19 mouse cellular contexts compared by ENCODE assay signal in genomic region chr8:85570466-85570865, GRCm38 (mm10). TPM values are rescaled to one million over a fixed set of nuclear protein-coding genes. Genes with fewer than 3 reads are reported as not detected.
DNase-seq lines count a peak whose midpoint lies in the region; ATAC-seq and TF ChIP-seq lines count a peak whose summit lies in the region.
"Had no signal": no experiment of that assay in that cellular context is flagged by ENCODE, and none has a peak within 500 bp of the region (broad histone marks: within the 10 kb centered on the region; RNA-seq: fewer than 3 reads in every experiment).

No protein-coding gene starts in this region.

- H3K9me3 ChIP-seq in MEL (replicated peaks; ENCODE audit: insufficient read depth, low read length) = no peaks in the 10 kb centered on the region
- no peaks in the 10 kb centered on the region for H3K9me3 ChIP-seq in midbrain, embryonic 13.5 days
- H3K9me3 ChIP-seq: embryonic facial prominence, embryonic 12.5 days; forebrain, embryonic 15.5 days; heart, embryonic 15.5 days; hindbrain, embryonic 15.5 days had no signal

- no peaks in the 10 kb centered on the region for H3K27me3 ChIP-seq in MEL (ENCODE audit: control insufficient read depth in 1 of 2, insufficient read depth in 2 of 2, low read length in 2 of 2)
- no peaks in the 10 kb centered on the region for H3K27me3 ChIP-seq in midbrain, embryonic 13.5 days
- H3K27me3 ChIP-seq: embryonic facial prominence, embryonic 12.5 days; forebrain, embryonic 15.5 days; heart, embryonic 15.5 days; hindbrain, embryonic 15.5 days had no signal

- peak overlapping the region; percentile 32 for H3K4me3 ChIP-seq in MEL (ENCODE audit: control insufficient read depth in 1 of 2, insufficient read depth in 1 of 2, low read depth in 2 of 2, low read length in 2 of 2)
- H3K4me3 ChIP-seq in midbrain, embryonic 13.5 days (replicated peaks) = no peak overlapping the region
- H3K4me3 ChIP-seq: embryonic facial prominence, embryonic 12.5 days; forebrain, embryonic 15.5 days; heart, adult 2 months; heart, embryonic 15.5 days; hindbrain, embryonic 15.5 days had no signal

- H3K4me2 ChIP-seq in midbrain, embryonic 13.5 days (replicated peaks) = no peak overlapping the region
- H3K4me2 ChIP-seq: embryonic facial prominence, embryonic 12.5 days; forebrain, embryonic 15.5 days; heart, embryonic 11.5 days; heart, embryonic 15.5 days; hindbrain, embryonic 15.5 days had no signal

- DNase-seq in MEL (ENCODE audit: low read depth, low spot score) = peak; percentile 91
- DNase-seq in frontal cortex, postnatal 36 days (ENCODE audit: low spot score in 2 of 2) = no peak
- no peak for DNase-seq in right cerebral cortex, postnatal 36 days (ENCODE audit: low spot score in 2 of 2)
- DNase-seq: adrenal gland, postnatal 10 days; cerebellum, adult 11 months; cerebellum, adult 8-10 months; cerebellum, postnatal 14 days; gastrocnemius, postnatal 10 days; heart, adult 2 months; heart, postnatal 14 days had no signal

- 88% methylated on average over 4 of the region's 4 CpGs for WGBS in midbrain, embryonic 13.5 days

- H3K79me2 ChIP-seq in MEL (ENCODE audit: control insufficient read depth, insufficient read depth, low read length, poor library complexity) = no peaks in the 10 kb centered on the region

- TF ChIP-seq CTCF in MEL (IDR thresholded peaks at IDR 0.05 in 2 of 3, conservative IDR thresholded peaks at IDR 0.05 in 1 of 3; ENCODE audit: control insufficient read depth in 1 of 3, insufficient read depth in 1 of 3, low read depth in 2 of 3, low read length in 3 of 3, poor library complexity in 1 of 3, severe bottlenecking in 1 of 3) = no peak

- TF ChIP-seq EP300 in MEL (IDR thresholded peaks at IDR 0.05; ENCODE audit: low read depth in 1 of 2, low read length in 2 of 2) = peak; percentile 77 to 82

- peaks cover 36 to 46% of the 10 kb centered on the region in 2 experiments for H3K4me1 ChIP-seq in MEL (ENCODE audit: control insufficient read depth in 1 of 2, insufficient read depth in 2 of 2, low read length in 2 of 2)
- H3K4me1 ChIP-seq in midbrain, embryonic 13.5 days (replicated peaks) = no peaks in the 10 kb centered on the region
- H3K4me1 ChIP-seq: embryonic facial prominence, embryonic 12.5 days; forebrain, embryonic 15.5 days; heart, embryonic 15.5 days; hindbrain, embryonic 15.5 days had no signal

- TF ChIP-seq RAD21 in MEL (IDR thresholded peaks at IDR 0.05; ENCODE audit: low read depth, low read length) = no peak

- ATAC-seq in hematopoietic stem cell, adult 5-6 weeks (replicated peaks in 1 of 2; ENCODE audit: insufficient read depth in 1 of 2, low FRiP score in 2 of 2, low TSS enrichment in 1 of 2, low read depth in 1 of 2, poor library complexity in 2 of 2, severe bottlenecking in 2 of 2) = peak; percentile 53 to 64; a peak in 2 of 4 replicates
- ATAC-seq in neutrophil, adult 5-6 weeks (ENCODE audit: extremely low read depth, insufficient number of reproducible peaks, low FRiP score, poor library complexity, severe bottlenecking) = peak; percentile 70; the same call in 1 of the 2 replicates
- ATAC-seq in midbrain, embryonic 13.5 days = no peak
- ATAC-seq: forebrain, embryonic 15.5 days; inflammation-experienced regulatory T-cells, adult 6 months had no signal

- peak in 1 of 2 experiments; percentile 45; a peak in 1 of 4 replicates for TF ChIP-seq POLR2A in MEL (IDR thresholded peaks at IDR 0.05; ENCODE audit: control insufficient read depth in 1 of 2, insufficient read depth in 1 of 2, low read depth in 1 of 2, low read length in 2 of 2, poor library complexity in 1 of 2)

- H3K27ac ChIP-seq in MEL (ENCODE audit: control insufficient read depth, low read depth, low read length) = peak overlapping the region; percentile 100
- H3K27ac ChIP-seq in midbrain, embryonic 13.5 days = no peak overlapping the region
- H3K27ac ChIP-seq: embryonic facial prominence, embryonic 12.5 days; forebrain, embryonic 15.5 days; heart, adult 2 months; heart, embryonic 15.5 days; hindbrain, embryonic 15.5 days had no signal

- H3K9ac ChIP-seq in MEL (ENCODE audit: control insufficient read depth, low read depth, low read length, poor library complexity, severe bottlenecking) = peak overlapping the region; percentile 81
- H3K9ac ChIP-seq in midbrain, embryonic 13.5 days (replicated peaks) = no peak overlapping the region
- H3K9ac ChIP-seq: embryonic facial prominence, embryonic 12.5 days; forebrain, embryonic 15.5 days; heart, embryonic 15.5 days; hindbrain, embryonic 15.5 days had no signal

- peaks cover 0 to 41% of the 10 kb centered on the region in 2 experiments; a peak in 2 of 4 replicates for H3K36me3 ChIP-seq in MEL (ENCODE audit: control insufficient read depth in 1 of 2, insufficient read depth in 2 of 2, low read length in 2 of 2)
- no peaks in the 10 kb centered on the region for H3K36me3 ChIP-seq in midbrain, embryonic 13.5 days
- H3K36me3 ChIP-seq: embryonic facial prominence, embryonic 12.5 days; forebrain, embryonic 15.5 days; heart, embryonic 15.5 days; hindbrain, embryonic 15.5 days had no signal

TF ChIP-seq in MEL, 35 proteins besides CTCF, POLR2A, EP300 and RAD21:
- TF ChIP-seq MAFK (IDR thresholded peaks at IDR 0.05; ENCODE audit: borderline replicate concordance, low read depth, low read length) = no peak
- TF ChIP-seq CHD1 (IDR thresholded peaks at IDR 0.05; ENCODE audit: low read depth, low read length) = no peak
- TF ChIP-seq GATA1 (IDR thresholded peaks at IDR 0.05; ENCODE audit: low read depth, low read length) = no peak
- no peak for TF ChIP-seq NRF1 (IDR thresholded peaks at IDR 0.05; ENCODE audit: insufficient read depth, low read depth, low read length, poor library complexity, severe bottlenecking)
- TF ChIP-seq JUND (IDR thresholded peaks at IDR 0.05; ENCODE audit: low read depth, low read length) = no peak; the same call in none of the 2 replicates
- no peak for TF ChIP-seq RCOR1 (IDR thresholded peaks at IDR 0.05; ENCODE audit: low read depth, low read length)
- TF ChIP-seq TBP (IDR thresholded peaks at IDR 0.05; ENCODE audit: low read depth, low read length) = peak; percentile 66; the same call in 1 of the 2 replicates
- TF ChIP-seq HCFC1 (IDR thresholded peaks at IDR 0.05; ENCODE audit: low read depth, low read length) = peak; percentile 56
- no peak for TF ChIP-seq ZKSCAN1 (IDR thresholded peaks at IDR 0.05; ENCODE audit: low read depth, low read length)
- TF ChIP-seq MXI1 (IDR thresholded peaks at IDR 0.05; ENCODE audit: low read depth, low read length) = peak; percentile 43; the same call in 1 of the 2 replicates
- TF ChIP-seq ETS1 (IDR thresholded peaks at IDR 0.05; ENCODE audit: low read depth, low read length) = peak; percentile 80
- peak; percentile 47; the same call in 1 of the 2 replicates for TF ChIP-seq NELFE (IDR thresholded peaks at IDR 0.05; ENCODE audit: low read depth, low read length)
- TF ChIP-seq CHD2 (IDR thresholded peaks at IDR 0.05; ENCODE audit: low read length) = no peak; the same call in 1 of the 2 replicates
- no peak for TF ChIP-seq SMC3 (IDR thresholded peaks at IDR 0.05; ENCODE audit: low read depth, low read length)
- 0 out of 2 replicates have a peak, but pooled peaks have one; percentile 2 for TF ChIP-seq ZC3H11A (IDR thresholded peaks at IDR 0.05; ENCODE audit: low read depth, low read length)
- no peak for TF ChIP-seq ELF1 (IDR thresholded peaks at IDR 0.05; ENCODE audit: low read depth, low read length)
- TF ChIP-seq KAT2A (conservative IDR thresholded peaks at IDR 0.05; ENCODE audit: low read depth, low read length) = peak; percentile 61
- no peak for TF ChIP-seq E2F4 (IDR thresholded peaks at IDR 0.05; ENCODE audit: borderline replicate concordance, low read depth, low read length)
- peak; percentile 57; the same call in 1 of the 2 replicates for TF ChIP-seq MAX (IDR thresholded peaks at IDR 0.05; ENCODE audit: low read length)
- peak; percentile 60; the same call in 1 of the 2 replicates for TF ChIP-seq TCF12 (IDR thresholded peaks at IDR 0.05; ENCODE audit: low read depth, low read length)
- TF ChIP-seq POLR2AphosphoS2 (IDR thresholded peaks at IDR 0.05; ENCODE audit: low read length) = no peak; the same call in 1 of the 2 replicates
- TF ChIP-seq MYC (IDR thresholded peaks at IDR 0.05; ENCODE audit: low read depth, low read length) = peak; percentile 93; the same call in 1 of the 2 replicates
- no peak for TF ChIP-seq USF2 (IDR thresholded peaks at IDR 0.05; ENCODE audit: borderline replicate concordance in 1 of 2, insufficient read depth in 1 of 2, low read depth in 1 of 2, low read length in 2 of 2)
- peak; percentile 81 for TF ChIP-seq MAZ (IDR thresholded peaks at IDR 0.05; ENCODE audit: low read depth, low read length)
- TF ChIP-seq ZMIZ1 (IDR thresholded peaks at IDR 0.05; ENCODE audit: low read depth, low read length) = 0 out of 2 replicates have a peak, but pooled peaks have one; percentile 54
- TF ChIP-seq BHLHE40 (IDR thresholded peaks at IDR 0.05; ENCODE audit: borderline replicate concordance, low read depth, low read length) = no peak
- TF ChIP-seq SIN3A (IDR thresholded peaks at IDR 0.05; ENCODE audit: low read length) = peak; percentile 85
- no peak for TF ChIP-seq ZNF384 (IDR thresholded peaks at IDR 0.05; ENCODE audit: low read depth, low read length)
- no peak for TF ChIP-seq UBTF (IDR thresholded peaks at IDR 0.05; ENCODE audit: borderline replicate concordance, insufficient read depth, low read depth, low read length)
- no peak for TF ChIP-seq USF1 (IDR thresholded peaks at IDR 0.05; ENCODE audit: low read depth, low read length)
- TF ChIP-seq TAL1 (IDR thresholded peaks at IDR 0.05; ENCODE audit: low read length) = no peak
- peak; percentile 77 for TF ChIP-seq MYB (IDR thresholded peaks at IDR 0.05; ENCODE audit: low read depth, low read length)
- no peak; the same call in 1 of the 2 replicates for TF ChIP-seq POLR2AphosphoS5 (IDR thresholded peaks at IDR 0.05; ENCODE audit: borderline replicate concordance, low read depth, low read length)
- TF ChIP-seq GABPA (IDR thresholded peaks at IDR 0.05; ENCODE audit: low read depth, low read length) = no peak
- no peak for TF ChIP-seq MEF2A (IDR thresholded peaks at IDR 0.05; ENCODE audit: extremely low read depth, insufficient replicate concordance, low read depth, low read length, poor library complexity, severe bottlenecking)

RNA-seq across cellular contexts. Expression of gene Dnaja2, which starts 15.3 kb away (rescaled TPM):
- 189 and 207 TPM in 2 replicates for total RNA-seq in MEL (2012; rRNA removed)
- 100 to 1,000 TPM in 1 of 2 experiments, not detected in 1; 307 TPM for polyA plus RNA-seq in MEL (2012; ENCODE audit: insufficient read depth in 1 of 2, insufficient read length in 2 of 2, low read depth in 1 of 2, low replicate concordance in 2 of 2, missing spikeins in 1 of 2)
- total RNA-seq in hematopoietic stem cell, adult 5-6 weeks (2017) = 127 and 153 TPM in 2 replicates
- 104 and 118 TPM in 2 replicates for total RNA-seq in neutrophil, adult 5-6 weeks (2017)
- 172 and 183 TPM in 2 replicates for polyA plus RNA-seq in midbrain, embryonic 13.5 days (2015; fragmentation: Nextera tagmentation; extraction: Ambion mirVana)
